Mouse (Mus musculus): ENCODE measurements around the gene Hbs1l. TPM values are rescaled to one million over a fixed set of nuclear protein-coding genes. Genes with fewer than 3 reads are reported as not detected.
A peak's percentile ranks its signal among the peaks of the same experiment; 100 is the strongest.

The Hbs1l gene
- polyA plus RNA-seq, 1 experiment from 2014 or later = 142 TPM

DNA sequence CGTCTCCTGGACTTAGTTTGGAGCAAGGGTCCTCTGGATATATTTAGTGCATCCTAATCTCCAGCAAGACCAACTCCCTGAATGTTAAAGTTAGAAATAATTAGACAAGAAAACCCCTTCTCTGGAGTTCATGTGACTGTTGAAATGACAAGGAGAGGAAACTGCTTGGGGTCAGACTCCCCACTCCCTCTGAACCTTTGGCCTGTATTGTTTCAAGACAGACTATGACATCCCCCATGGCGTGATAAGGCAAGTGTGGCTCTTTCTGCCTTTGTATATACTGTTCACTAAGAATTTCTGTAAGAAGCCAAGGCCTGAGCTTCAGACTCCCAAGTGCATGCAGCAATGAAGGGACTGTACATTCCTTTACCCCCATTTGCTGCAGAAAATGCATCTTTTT is 104.7 kb downstream of the Hbs1l start:
- no peaks in the 10 kb centered on the region for H3K27me3 ChIP-seq (ENCODE audit: control insufficient read depth, insufficient read depth, low read length)
- H3K27ac ChIP-seq (ENCODE audit: low read depth, low read length) = no peak overlapping the region
- ATAC-seq (ENCODE audit: low FRiP score) = no peak
- H3K9ac ChIP-seq (ENCODE audit: low read length) = no peak overlapping the region
- H3K36me3 ChIP-seq (ENCODE audit: control insufficient read depth, insufficient read depth, low read length) = no peaks in the 10 kb centered on the region
- no peak overlapping the region for H3K4me3 ChIP-seq (ENCODE audit: low read depth, low read length)
- peak; percentile 45 for DNase-seq (ENCODE audit: low spot score, missing footprints)
- no peaks in the 10 kb centered on the region for H3K4me1 ChIP-seq (ENCODE audit: control insufficient read depth, insufficient read depth, low read length)
- H3K9me3 ChIP-seq (ENCODE audit: control insufficient read depth, low read length) = no peaks in the 10 kb centered on the region
- no peak overlapping the region for H3K4me2 ChIP-seq
- WGBS = 80% methylated on average over 2 of the region's 2 CpGs

DNA sequence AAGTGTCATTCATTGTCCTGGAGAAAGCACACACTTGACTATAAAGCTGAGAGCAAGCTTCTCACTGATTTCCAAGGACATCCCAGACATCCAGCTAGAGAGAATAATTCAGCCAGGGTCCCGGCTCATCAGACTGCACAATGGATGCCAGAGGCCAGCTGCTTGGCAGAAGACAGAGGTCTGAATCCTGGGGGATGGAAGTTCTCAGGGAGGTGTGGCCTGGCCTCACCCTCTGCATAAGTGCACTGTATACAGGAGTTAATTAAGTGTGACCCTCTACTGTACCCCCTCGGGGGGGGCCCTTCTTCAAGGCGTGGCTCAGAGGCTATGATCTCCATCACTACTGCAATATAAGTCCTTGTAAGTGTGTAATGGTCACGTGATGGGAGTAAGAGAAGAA is 105.5 kb downstream of the Hbs1l start:
- no peaks in the 10 kb centered on the region for H3K36me3 ChIP-seq (ENCODE audit: control insufficient read depth, insufficient read depth, low read length)
- no peaks in the 10 kb centered on the region for H3K4me1 ChIP-seq (ENCODE audit: control insufficient read depth, insufficient read depth, low read length)
- 78% methylated on average over 4 of the region's 4 CpGs for WGBS
- H3K9ac ChIP-seq (ENCODE audit: low read length) = no peak overlapping the region
- DNase-seq (ENCODE audit: low spot score, missing footprints) (peak; percentile 62), ATAC-seq (ENCODE audit: low FRiP score) (no peak)
- H3K4me2 ChIP-seq = no peak overlapping the region
- no peaks in the 10 kb centered on the region for H3K27me3 ChIP-seq (ENCODE audit: control insufficient read depth, insufficient read depth, low read length)
- no peak overlapping the region for H3K4me3 ChIP-seq (ENCODE audit: low read depth, low read length)
- no peak overlapping the region for H3K27ac ChIP-seq (ENCODE audit: low read depth, low read length)
- H3K9me3 ChIP-seq (ENCODE audit: control insufficient read depth, low read length) = no peaks in the 10 kb centered on the region

DNA sequence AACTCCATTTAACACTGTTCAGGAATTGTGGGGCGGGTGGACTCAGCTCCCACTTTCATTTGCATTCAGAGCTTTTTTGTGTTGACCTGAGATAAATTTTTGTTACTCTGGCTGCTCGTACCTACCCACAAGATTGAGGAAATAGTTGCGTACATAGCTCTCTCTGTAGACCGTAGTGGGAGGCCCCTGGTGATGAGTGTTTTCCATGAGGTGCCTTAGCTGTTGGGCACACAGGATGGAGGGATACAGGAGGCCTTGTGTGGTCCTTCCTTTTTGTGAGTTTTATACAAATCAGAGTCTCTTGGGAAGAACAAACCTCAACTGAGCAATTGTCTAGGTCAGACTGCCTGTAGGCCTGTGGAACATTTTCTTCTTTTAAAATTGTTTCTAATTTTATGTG is 109.0 kb downstream of the Hbs1l start:
- no peak for DNase-seq (ENCODE audit: low spot score, missing footprints)
- Histone ChIP-seq H3K27me3 (ENCODE audit: control insufficient read depth, insufficient read depth, low read length) (no peaks in the 10 kb centered on the region), H3K4me3 (ENCODE audit: low read depth, low read length) (no peak overlapping the region), H3K9me3 (ENCODE audit: control insufficient read depth, low read length) (no peaks in the 10 kb centered on the region), H3K4me1 (ENCODE audit: control insufficient read depth, insufficient read depth, low read length) (no peaks in the 10 kb centered on the region), H3K4me2 (no peak overlapping the region), H3K36me3 (ENCODE audit: control insufficient read depth, insufficient read depth, low read length) (no peaks in the 10 kb centered on the region), H3K9ac (ENCODE audit: low read length) (no peak overlapping the region), H3K27ac (ENCODE audit: low read depth, low read length) (no peak overlapping the region)
- WGBS = 88% methylated on average over 4 of the region's 4 CpGs
- no peak for ATAC-seq (ENCODE audit: low FRiP score)

DNA sequence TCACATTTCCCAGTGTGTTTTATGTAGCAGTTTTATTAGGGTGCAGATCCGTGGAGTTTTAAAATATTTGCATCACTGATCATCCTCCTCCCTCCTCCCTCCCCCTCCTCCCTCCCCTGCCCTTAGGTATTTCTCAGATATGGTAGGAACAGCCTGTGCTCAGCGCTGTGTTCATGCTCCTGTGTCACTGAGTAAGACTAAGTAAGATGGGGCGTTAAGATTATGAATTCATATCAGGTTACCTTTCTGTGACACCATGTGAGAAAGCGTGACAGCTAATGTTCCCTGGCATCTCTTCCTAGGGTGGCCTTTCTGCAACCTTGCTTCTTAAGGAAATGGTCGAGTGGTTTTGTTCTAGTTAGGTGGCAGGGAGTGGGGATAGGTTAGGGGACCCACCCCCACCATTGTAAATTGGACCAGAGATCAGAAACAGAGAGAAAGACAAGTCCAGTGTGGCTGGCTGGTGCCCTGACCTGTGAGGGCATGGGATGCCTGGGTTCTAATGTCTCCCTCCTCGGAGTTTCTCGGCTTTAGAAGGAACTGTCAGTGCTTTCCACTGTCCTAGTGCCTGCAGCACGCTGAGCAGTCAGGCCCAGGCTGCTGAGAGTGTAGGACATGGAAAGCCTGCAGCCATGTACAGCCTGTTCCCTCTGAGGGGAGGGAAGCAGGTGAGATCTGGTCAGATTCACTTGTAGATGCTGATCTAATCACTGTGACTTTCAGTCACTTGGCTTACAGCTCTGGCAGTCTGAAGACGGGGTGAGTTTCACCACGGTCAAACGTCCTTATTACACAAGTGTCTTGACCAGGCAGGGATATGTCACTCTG is 110.1 kb downstream of the Hbs1l start:
- no peak for ATAC-seq (ENCODE audit: low FRiP score)
- Histone ChIP-seq H3K9me3 (ENCODE audit: control insufficient read depth, low read length) (no peaks in the 10 kb centered on the region), H3K27me3 (ENCODE audit: control insufficient read depth, insufficient read depth, low read length) (no peaks in the 10 kb centered on the region), H3K27ac (ENCODE audit: low read depth, low read length) (no peak overlapping the region), H3K4me2 (no peak overlapping the region), H3K4me1 (ENCODE audit: control insufficient read depth, insufficient read depth, low read length) (no peaks in the 10 kb centered on the region), H3K9ac (ENCODE audit: low read length) (no peak overlapping the region), H3K36me3 (ENCODE audit: control insufficient read depth, insufficient read depth, low read length) (no peaks in the 10 kb centered on the region), H3K4me3 (ENCODE audit: low read depth, low read length) (no peak overlapping the region)
- WGBS = 80% methylated on average over 11 of the region's 11 CpGs
- DNase-seq (ENCODE audit: low spot score, missing footprints) = peak; percentile 67

DNA sequence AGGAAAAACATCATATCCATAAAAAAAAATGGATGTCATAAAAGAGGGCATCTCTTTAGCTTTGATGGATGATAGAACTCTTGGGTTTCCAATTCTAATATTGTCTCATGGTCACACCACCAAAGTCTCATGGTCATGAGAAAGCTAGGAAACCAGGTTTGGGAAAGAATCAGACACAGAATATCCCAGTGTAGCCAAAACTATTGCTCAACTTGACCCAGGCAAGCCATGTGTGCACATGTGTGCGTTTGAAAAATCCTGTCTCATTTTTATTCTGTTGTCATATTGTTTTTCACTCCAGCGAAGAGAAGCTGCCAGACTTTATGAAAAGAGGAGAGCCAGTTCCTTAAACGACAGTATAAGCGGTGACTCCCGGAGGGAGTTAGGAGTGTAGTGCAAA is 114.9 kb downstream of the Hbs1l start:
- DNase-seq (ENCODE audit: low spot score, missing footprints) (peak; percentile 28), ATAC-seq (ENCODE audit: low FRiP score) (no peak)
- Histone ChIP-seq H3K4me2 (no peak overlapping the region), H3K4me3 (ENCODE audit: low read depth, low read length) (no peak overlapping the region), H3K36me3 (ENCODE audit: control insufficient read depth, insufficient read depth, low read length) (no peaks in the 10 kb centered on the region), H3K27me3 (ENCODE audit: control insufficient read depth, insufficient read depth, low read length) (no peaks in the 10 kb centered on the region), H3K4me1 (ENCODE audit: control insufficient read depth, insufficient read depth, low read length) (no peaks in the 10 kb centered on the region), H3K9ac (ENCODE audit: low read length) (no peak overlapping the region), H3K27ac (ENCODE audit: low read depth, low read length) (no peak overlapping the region), H3K9me3 (ENCODE audit: control insufficient read depth, low read length) (no peaks in the 10 kb centered on the region)
- WGBS = 83% methylated on average over 5 of the region's 5 CpGs

DNA sequence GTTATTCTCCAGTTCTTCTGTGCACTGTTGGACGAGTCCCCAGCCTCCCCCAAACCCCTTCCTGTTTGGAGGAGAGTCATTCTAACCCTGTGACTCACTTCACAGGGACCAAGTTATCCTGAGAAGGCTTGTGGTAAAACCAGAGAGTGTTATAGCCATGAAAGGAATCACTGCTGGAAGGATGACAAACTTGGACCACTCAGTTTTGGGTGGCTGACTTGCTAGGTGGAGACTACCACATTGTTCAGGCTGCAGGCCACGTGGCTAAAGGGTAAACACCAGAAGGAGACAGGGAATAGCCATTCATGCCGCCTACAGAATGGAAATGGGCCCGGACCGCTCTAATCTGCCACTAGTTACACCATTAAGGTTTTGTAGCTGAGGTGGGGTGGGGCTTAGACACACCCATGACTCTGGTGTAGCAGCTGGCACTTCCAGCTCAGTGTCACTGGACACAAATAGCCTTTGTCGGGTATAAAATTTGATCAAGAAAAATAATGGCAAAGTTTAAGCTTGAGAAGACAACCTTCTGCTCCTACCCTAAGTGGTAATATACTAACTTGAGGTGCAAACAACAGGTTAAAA is 115.9 kb downstream of the Hbs1l start:
- no peaks in the 10 kb centered on the region for H3K9me3 ChIP-seq (ENCODE audit: control insufficient read depth, low read length)
- H3K27me3 ChIP-seq (ENCODE audit: control insufficient read depth, insufficient read depth, low read length) = no peaks in the 10 kb centered on the region
- no peaks in the 10 kb centered on the region for H3K4me1 ChIP-seq (ENCODE audit: control insufficient read depth, insufficient read depth, low read length)
- DNase-seq (ENCODE audit: low spot score, missing footprints) (peak; percentile 39), ATAC-seq (ENCODE audit: low FRiP score) (no peak)
- no peaks in the 10 kb centered on the region for H3K36me3 ChIP-seq (ENCODE audit: control insufficient read depth, insufficient read depth, low read length)
- no peak overlapping the region for H3K4me3 ChIP-seq (ENCODE audit: low read depth, low read length)
- H3K4me2 ChIP-seq = no peak overlapping the region
- no peak overlapping the region for H3K9ac ChIP-seq (ENCODE audit: low read length)
- WGBS = 80% methylated on average over 6 of the region's 6 CpGs
- H3K27ac ChIP-seq (ENCODE audit: low read depth, low read length) = no peak overlapping the region

DNA sequence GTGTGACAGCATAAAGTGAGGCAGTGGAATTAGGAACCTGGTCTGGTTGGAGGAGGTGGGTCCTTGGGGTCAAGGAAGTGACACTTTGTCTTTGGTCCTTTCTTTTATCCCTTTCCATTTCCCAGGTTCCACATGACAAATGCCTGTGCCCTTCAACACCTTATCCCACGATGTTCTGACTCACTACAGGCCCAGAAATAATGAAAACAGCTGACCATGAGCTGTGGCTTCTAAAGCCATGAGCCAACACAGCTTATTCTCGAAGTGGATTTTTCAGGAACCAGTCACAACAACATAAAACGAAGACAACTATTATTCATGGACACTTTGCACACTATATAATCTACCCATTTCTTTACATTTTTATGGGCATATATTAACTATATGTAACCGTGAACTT is 119.3 kb downstream of the Hbs1l start:
- H3K4me3 ChIP-seq (ENCODE audit: low read depth, low read length) = no peak overlapping the region
- WGBS = 82% methylated on average over 4 of the region's 4 CpGs
- no peak overlapping the region for H3K4me2 ChIP-seq

DNA sequence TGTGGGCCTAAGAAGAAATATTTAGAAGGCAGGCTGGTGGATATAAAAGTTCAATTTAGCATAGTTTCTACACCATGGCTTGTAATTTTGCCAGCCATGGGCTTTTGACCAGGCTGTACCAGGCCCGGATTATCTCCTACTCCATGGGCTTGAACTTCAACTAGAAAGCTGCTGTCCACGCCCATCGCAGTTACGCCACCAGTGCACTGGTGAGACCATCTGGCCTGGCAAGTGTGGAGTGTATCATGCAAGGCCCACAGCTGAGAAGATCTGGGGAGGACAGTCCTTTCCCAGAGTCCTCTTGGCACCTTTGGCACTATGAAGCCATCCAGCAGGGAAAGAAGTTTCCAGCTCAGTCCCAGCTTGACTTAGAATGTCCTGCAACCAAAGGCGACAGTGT is 120.4 kb downstream of the Hbs1l start:
- no peak for ATAC-seq (ENCODE audit: low FRiP score)
- WGBS = 90% methylated on average over 5 of the region's 5 CpGs
- no peaks in the 10 kb centered on the region for H3K4me1 ChIP-seq (ENCODE audit: control insufficient read depth, insufficient read depth, low read length)

More for the DNA sequence above, 119.3 kb downstream of the Hbs1l start:
- H3K9ac ChIP-seq (ENCODE audit: low read length) = no peak overlapping the region
- no peaks in the 10 kb centered on the region for H3K27me3 ChIP-seq (ENCODE audit: control insufficient read depth, insufficient read depth, low read length)
- no peak overlapping the region for H3K27ac ChIP-seq (ENCODE audit: low read depth, low read length)
- H3K9me3 ChIP-seq (ENCODE audit: control insufficient read depth, low read length) = no peaks in the 10 kb centered on the region
- ATAC-seq (ENCODE audit: low FRiP score) = no peak
- no peaks in the 10 kb centered on the region for H3K36me3 ChIP-seq (ENCODE audit: control insufficient read depth, insufficient read depth, low read length)
- no peaks in the 10 kb centered on the region for H3K4me1 ChIP-seq (ENCODE audit: control insufficient read depth, insufficient read depth, low read length)
- no peak for DNase-seq (ENCODE audit: low spot score, missing footprints)

More for the DNA sequence above, 120.4 kb downstream of the Hbs1l start:
- Histone ChIP-seq H3K4me2 (no peak overlapping the region), H3K27me3 (ENCODE audit: control insufficient read depth, insufficient read depth, low read length) (no peaks in the 10 kb centered on the region), H3K4me3 (ENCODE audit: low read depth, low read length) (no peak overlapping the region), H3K36me3 (ENCODE audit: control insufficient read depth, insufficient read depth, low read length) (no peaks in the 10 kb centered on the region), H3K9ac (ENCODE audit: low read length) (no peak overlapping the region), H3K9me3 (ENCODE audit: control insufficient read depth, low read length) (no peaks in the 10 kb centered on the region), H3K27ac (ENCODE audit: low read depth, low read length) (no peak overlapping the region)
- no peak for DNase-seq (ENCODE audit: low spot score, missing footprints)

Data from midbrain, embryonic 11.5 days (tissue).